Mouse (Mus musculus) mouse embryonic stem cell (cell line): Measurements from ENCODE around the gene Gm17409.

Experiments
- in situ Hi-C, 2 experiments: fragments of 300-500 bp; cut with MboI; formaldehyde crosslinking; loops; 1 replicate in 1 of 2; 3 replicates in 1 of 2; pipeline ENCODE4 v1.14.3; 2019 to 2020; ENCODE audit warnings: low sequenced_read_pairs in 2 of 2, low pct_unique_long_range_greater_than_20kb in 1 of 2, mixed read lengths in 1 of 2; ENCODE audit not compliant: unreplicated experiment in 1 of 2

Gm17409 gene

DNA sequence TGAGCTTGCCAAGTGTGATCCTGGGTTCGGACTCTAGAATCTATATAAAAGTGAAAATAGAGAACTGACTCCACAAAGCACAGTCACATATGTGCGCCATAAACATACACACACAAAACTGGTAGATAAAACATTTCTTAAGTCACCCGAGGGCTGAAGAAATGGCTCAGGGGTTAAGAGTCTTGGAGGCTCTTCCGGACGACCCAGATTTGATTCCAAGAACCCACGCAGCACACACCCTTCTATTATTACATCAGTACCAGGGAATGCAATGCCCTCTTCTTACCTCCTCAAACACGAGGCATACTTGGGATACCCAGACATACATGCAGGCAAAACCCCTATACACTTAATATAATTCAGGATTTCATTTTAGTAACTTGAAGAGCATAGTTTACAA, at the start of gene Gm17409:
Gm17409 (plus strand) TSS at position 301 of the 400 bp plus-strand sequence.
- in situ Hi-C loops: no loop called here

DNA sequence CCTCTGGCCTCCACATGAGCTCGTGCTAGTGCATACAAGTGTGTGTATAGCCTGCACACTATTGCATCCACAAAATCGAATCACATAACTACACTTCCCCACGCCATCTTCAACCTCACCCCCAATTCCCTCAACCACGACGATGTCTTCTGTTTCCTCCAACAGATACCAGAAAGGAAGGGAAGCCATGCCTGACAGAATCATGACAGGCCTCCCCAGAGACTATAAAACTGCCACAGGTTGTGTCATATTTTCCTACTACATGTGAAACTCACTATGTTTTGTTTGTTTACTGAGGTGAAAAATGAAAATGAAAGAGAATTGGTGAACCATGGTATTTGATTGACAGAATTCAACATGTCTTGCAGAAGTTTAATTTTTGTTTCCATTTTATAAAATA, 46.6 kb upstream of the Gm17409 start:
- in situ Hi-C loops: loop anchor here (25.0 kb wide), 1 partner anchor 386 kb away; no protein-coding TSS in a partner anchor

DNA sequence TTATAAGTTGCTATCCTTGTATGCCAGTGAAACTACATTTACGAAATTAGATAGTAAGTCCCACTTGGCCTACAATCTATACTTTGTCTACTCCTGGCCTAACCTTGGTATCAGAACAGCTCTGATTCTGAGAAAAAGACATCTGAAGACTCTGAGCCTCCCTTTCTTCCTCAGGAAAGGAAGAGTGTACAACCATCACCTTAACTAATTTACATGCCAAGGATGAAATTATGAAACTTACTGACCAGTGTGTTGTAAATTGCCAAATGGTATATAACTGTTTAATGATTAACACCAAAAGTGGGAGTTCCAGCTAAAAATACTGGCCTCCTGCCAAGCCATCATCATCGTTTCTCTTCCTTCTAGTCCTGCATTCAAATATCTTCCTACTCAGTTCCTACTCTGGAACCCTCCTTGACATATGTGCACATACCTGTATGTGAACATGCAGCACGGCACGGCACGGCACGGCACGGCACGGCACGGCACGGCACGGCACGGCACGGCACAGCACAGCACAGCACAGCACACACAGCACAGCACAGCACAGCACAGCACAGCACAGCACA, 44.4 kb upstream of the Gm17409 start:
- in situ Hi-C loops: no loop called here

DNA sequence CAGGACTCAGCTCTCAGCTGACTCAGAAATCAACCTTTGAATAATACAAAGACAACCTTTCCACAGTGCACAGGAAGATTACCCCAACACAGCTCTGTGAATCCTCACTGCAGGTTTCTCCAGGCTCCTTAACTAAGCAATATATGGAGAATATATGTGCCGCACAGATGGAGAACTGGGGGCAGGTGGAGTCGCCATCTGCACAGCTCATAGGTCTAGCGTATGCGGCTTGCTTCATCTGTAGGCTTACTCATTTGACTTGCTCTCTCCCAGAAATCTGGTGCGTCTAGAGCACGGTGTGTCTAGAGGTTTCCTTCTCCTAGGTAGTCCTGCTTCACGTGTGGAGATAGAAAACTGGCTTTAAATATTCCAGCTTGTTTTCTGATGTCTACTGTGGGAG, 37.7 kb upstream of the Gm17409 start:
- in situ Hi-C loops: no loop called here

GRCm38 (mm10) chr2:58433317-58433716, 36.6 kb upstream of the Gm17409 start:
- in situ Hi-C loops: no loop called here

DNA sequence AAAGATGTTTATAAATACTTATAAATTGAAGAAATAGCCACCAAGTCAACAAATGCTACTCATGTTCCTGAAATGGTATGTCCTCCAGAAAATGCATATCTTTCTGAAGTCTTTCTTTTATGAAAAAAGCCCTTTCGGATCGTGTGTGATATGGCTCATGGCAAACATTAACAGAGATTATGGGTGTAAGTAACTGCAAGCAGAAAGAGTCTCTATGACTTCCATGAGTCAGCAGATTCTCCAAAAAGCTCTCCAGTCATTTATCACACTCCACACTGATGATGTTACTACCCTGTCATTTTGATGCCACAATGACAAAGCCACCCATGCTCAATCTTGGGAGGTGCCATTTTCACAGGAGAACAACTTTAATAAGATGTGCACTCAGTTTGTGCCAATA, 35.5 kb upstream of the Gm17409 start:
- in situ Hi-C loops: no loop called here

DNA sequence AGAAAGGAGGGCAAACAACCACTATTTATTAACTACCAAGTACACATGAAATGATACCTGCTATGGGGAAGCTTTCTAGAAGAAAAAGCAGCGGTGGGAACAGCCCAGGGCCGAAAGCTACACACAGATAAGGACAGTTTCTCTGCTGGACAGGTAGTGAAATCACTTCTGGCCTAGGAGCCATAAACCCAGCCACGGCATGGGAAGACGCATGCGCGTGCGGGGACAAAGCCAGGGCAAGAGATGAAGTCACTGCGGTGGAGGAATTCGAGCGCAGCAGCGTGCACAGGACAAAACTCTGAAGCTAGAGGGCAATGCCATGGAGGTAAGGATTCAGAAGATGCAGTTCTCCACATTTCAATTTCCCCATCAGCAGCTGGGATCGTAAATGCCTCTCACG, 34.4 kb upstream of the Gm17409 start:
- in situ Hi-C loops: no loop called here

DNA sequence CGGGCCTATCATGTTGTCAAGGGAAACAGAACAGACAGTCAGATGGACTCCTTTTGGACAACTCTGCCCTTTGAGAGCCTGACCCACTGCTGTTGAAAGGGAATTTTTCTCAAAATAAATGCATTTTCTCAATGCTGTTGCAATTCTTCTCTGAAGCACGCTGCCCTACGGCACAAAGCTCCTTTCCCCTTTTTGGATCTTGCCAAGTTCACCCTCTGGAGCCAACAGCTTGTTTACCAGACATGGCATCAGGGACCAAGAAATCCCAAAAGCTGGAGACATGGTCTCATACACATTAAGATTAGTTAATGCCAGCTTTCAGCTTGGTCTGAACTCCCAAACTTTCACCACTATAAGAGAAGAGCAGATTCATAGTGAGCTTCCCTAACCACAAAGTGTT, 33.0 kb upstream of the Gm17409 start:
- in situ Hi-C loops: no loop called here

- in situ Hi-C loops: no loop called here
Measured at GRCm38 (mm10) chr2:58443163-58443562, 26.8 kb upstream of the Gm17409 start.

- in situ Hi-C loops: no loop called here
Measured at GRCm38 (mm10) chr2:58447001-58447400, 22.9 kb upstream of the Gm17409 start.

- in situ Hi-C loops: no loop called here
Measured at GRCm38 (mm10) chr2:58454095-58454865, 15.6 kb upstream of the Gm17409 start.

DNA sequence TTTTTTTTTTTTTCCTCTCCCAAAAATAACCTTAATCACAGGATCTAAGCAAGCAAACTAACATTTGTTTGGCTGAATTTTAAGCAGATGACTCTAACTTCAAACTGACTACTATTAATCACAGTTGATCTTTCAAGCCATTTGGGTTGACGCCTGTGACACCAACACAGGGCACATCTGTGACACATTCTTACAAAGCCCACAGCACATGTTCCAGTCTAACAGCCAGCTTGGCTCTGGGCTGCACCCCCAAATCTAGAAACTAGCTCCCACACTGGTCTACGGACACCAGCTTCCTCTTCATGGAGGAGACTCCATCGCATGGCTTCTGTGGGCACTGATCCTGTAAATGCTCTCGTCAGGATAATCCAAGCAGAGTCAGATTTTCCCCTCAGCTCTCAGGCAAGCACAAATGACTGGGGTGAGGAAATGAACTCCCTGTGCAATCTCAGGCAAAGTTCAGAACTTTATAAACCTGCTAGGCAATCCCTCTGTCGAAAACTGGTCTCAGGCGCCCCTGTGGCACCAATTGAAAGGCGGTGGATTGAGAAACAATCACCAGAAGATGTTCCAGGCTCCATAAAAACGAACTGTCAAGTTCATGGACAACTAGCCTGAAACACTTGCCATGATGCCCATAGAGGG, 13.0 kb upstream of the Gm17409 start:
- in situ Hi-C loops: loop anchor here in 1 of 2 experiments (5.0 kb wide), 1 partner anchor 205 kb away; no protein-coding TSS in a partner anchor

- in situ Hi-C loops: loop anchor here in 1 of 2 experiments (5.0 kb wide), 1 partner anchor 205 kb away; no protein-coding TSS in a partner anchor
Measured at GRCm38 (mm10) chr2:58457488-58457865, 12.4 kb upstream of the Gm17409 start.

GRCm38 (mm10) chr2:58458820-58459371, 11.0 kb upstream of the Gm17409 start:
- in situ Hi-C loops: loop anchor here in 1 of 2 experiments (5.0 kb wide), 1 partner anchor 203 kb away; no protein-coding TSS in a partner anchor

GRCm38 (mm10) chr2:58470290-58470689, 374 bp downstream of the Gm17409 start:
- in situ Hi-C loops: no loop called here

DNA sequence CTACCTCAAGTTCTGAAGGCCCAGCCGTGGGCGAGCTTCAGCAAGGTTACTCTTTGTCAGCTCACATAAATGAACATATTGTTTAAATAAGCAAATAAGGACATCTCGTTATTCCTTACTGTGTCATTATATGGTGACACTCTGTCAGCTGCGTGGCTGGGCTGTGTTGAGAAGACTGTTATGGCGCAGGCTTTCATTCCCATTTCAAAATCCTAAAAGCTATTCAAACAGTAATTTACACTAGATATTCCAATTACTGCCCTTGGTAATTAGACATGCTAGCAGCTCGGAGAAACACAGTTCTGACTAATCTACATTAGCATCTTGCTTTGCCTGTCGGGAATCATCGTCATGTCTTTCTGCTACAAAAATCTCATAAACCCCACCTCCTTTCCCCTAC, 5.7 kb downstream of the Gm17409 start:
- in situ Hi-C loops: loop anchor here in 1 of 2 experiments (5.0 kb wide), 2 partner anchors 92 to 182 kb away; partner anchors contain the start of genes Acvr1 and Upp2

- in situ Hi-C loops: loop anchor here in 1 of 2 experiments (5.0 kb wide), 2 partner anchors 90 to 180 kb away; partner anchors contain the start of genes Acvr1 and Upp2
Measured at GRCm38 (mm10) chr2:58476956-58477715, 7.2 kb downstream of the Gm17409 start.

DNA sequence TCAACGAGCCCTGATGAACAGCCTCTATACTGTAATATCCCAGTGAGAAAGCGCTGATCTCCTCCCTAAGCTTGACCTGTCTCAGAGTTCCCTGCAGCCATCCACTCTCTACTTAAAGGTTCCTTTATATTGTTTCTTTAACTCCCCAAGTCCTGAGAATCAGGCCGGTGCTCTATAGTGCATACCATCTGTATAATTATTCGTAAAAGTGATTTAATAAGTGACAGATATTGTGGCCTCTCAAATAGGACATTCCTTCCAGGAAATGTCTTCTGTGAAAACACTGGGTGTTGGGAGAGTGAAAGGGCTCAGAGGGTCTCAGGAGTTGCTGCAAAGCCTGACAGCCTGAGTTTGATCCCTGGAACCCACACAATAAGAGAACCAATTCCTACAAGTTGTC, 8.2 kb downstream of the Gm17409 start:
- in situ Hi-C loops: loop anchor here in 1 of 2 experiments (5.0 kb wide), 2 partner anchors 89 to 179 kb away; partner anchors contain the start of genes Acvr1 and Upp2
